Mouse (Mus musculus): ENCODE data around the gene Tnfsf12.

DNA sequence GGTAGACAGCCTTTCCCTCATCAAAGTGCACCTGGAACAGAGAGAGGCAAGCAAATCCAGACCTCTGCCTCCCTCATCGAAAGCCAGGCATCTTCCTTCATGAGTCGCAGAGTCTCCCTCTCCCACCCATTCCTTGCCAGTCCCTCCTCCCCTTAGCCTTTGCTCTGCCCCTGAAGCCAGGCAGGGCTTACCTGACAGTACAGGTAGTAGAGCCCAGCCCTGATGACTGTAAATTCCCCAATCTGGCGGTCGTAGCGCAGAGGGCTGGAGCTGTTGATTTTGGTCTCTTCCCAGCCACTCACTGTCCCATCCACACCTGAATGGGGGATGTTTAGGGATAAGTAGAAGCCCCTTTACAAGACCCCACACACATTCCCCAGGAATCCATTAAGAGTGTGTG is 8.6 kb downstream of the Tnfsf12 start:
- TF ChIP-seq CTCF (IDR thresholded peaks at IDR 0.05; ENCODE audit: insufficient read depth, low read depth, low read length) (no peak), POLR2A (IDR thresholded peaks at IDR 0.05; ENCODE audit: insufficient read depth, low read depth, low read length) (no peak)

All from olfactory bulb, adult 2 months (tissue).